ENCODE assay signal across 8 mouse cellular contexts in the genomic region with DNA sequence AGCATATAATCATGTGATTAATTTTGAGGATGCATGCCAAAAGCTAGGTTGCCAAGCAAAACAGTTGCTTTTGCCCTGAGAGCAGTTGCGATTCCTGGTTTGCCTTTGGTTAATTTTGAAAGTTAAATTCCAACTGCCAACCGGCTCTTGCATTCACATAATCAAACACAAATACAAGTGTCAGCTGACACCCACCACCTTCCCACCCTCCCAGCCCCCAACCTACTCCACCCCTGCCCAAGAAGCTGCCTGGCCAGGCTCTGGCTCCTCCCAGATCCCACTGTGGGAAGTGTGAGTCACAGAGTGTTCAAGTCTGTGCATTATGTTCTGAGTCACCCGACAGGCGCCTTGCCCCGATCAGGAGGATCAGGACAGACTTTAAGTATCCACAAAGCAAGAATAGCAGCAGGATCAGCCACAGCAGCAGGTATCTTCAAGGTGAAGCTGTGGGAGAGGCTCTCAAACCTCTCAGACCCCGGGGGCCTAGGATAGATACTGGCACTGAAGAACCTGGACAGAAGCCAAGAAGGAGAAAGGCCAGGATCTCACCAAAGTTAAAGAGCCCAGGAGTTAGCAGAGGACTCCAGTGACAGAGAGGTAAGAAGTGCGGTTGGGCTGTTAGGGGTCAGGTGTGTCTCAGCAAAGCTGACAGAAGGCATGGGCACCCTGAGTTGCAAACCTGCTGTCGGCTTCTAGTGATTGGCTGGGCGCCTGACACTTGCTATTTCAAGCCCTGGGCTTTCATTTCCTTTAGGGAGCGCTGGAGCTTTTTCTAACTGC. TPM values are rescaled to one million over a fixed set of nuclear protein-coding genes. Genes with fewer than 3 reads are reported as not detected.
DNase-seq lines count a peak whose midpoint lies in the region; ATAC-seq and TF ChIP-seq lines count a peak whose summit lies in the region.

A gene (plus strand): TSS at position 316 of the 780 bp plus-strand sequence.

- peak within 1 kb of the TSS; percentile 40 for H3K4me2 ChIP-seq in embryonic facial prominence, embryonic 15.5 days (replicated peaks)
- peak within 1 kb of the TSS; percentile 58 for H3K4me2 ChIP-seq in heart, embryonic 12.5 days
- H3K4me2 ChIP-seq in stomach, embryonic 16.5 days (ENCODE audit: low read depth, low read length) = peak within 1 kb of the TSS; percentile 43
- no peak within 1 kb of the TSS; the same call in 1 of the 2 replicates for H3K4me2 ChIP-seq in hindbrain, embryonic 14.5 days (replicated peaks)

- WGBS in embryonic facial prominence, embryonic 15.5 days = 35% methylated on average over 10 of the region's 10 CpGs
- 28% methylated on average over 10 of the region's 10 CpGs for WGBS in heart, embryonic 12.5 days
- WGBS in stomach, embryonic 16.5 days = 34% methylated on average over 10 of the region's 10 CpGs
- WGBS in hindbrain, embryonic 14.5 days = 70% methylated on average over 10 of the region's 10 CpGs

- peak; percentile 81 for DNase-seq in 416B (ENCODE audit: low read depth)
- peak; percentile 80 for DNase-seq in adrenal gland, adult 2 months
- peak; percentile 33 to 51 for DNase-seq in layer of hippocampus, adult 2 months (ENCODE audit: low spot score in 2 of 2)
- peak; percentile 65 for DNase-seq in lung, postnatal 25 days (ENCODE audit: low spot score)
- DNase-seq in hindbrain, embryonic 14.5 days (ENCODE audit: low spot score) = no peak

- H3K36me3 ChIP-seq in embryonic facial prominence, embryonic 15.5 days = no peaks in the 10 kb centered on the region
- no peaks in the 10 kb centered on the region for H3K36me3 ChIP-seq in heart, embryonic 12.5 days
- H3K36me3 ChIP-seq in stomach, embryonic 16.5 days (ENCODE audit: control insufficient read depth, insufficient read depth, low read length) = no peaks in the 10 kb centered on the region
- H3K36me3 ChIP-seq in hindbrain, embryonic 14.5 days (replicated peaks; ENCODE audit: control insufficient read depth, insufficient read depth) = no peaks in the 10 kb centered on the region

- no peak within 1 kb of the TSS for H3K9ac ChIP-seq in embryonic facial prominence, embryonic 15.5 days
- H3K9ac ChIP-seq in heart, embryonic 12.5 days = no peak within 1 kb of the TSS
- H3K9ac ChIP-seq in stomach, embryonic 16.5 days (ENCODE audit: low read length) = peak within 1 kb of the TSS; percentile 51; the same call in 1 of the 2 replicates
- no peak within 1 kb of the TSS for H3K9ac ChIP-seq in hindbrain, embryonic 14.5 days

- TF ChIP-seq CTCF in layer of hippocampus, adult 2 months (conservative IDR thresholded peaks at IDR 0.05) = no peak

- peak within 1 kb of the TSS; percentile 26 for H3K4me3 ChIP-seq in embryonic facial prominence, embryonic 15.5 days (replicated peaks)
- H3K4me3 ChIP-seq in heart, embryonic 12.5 days = peak within 1 kb of the TSS; percentile 18
- H3K4me3 ChIP-seq in layer of hippocampus, adult 2 months = peak within 1 kb of the TSS; percentile 40
- peak within 1 kb of the TSS; percentile 40 for H3K4me3 ChIP-seq in stomach, embryonic 16.5 days (replicated peaks; ENCODE audit: low read length)
- H3K4me3 ChIP-seq in hindbrain, embryonic 14.5 days (replicated peaks; ENCODE audit: low read length) = no peak within 1 kb of the TSS

- H3K27ac ChIP-seq in embryonic facial prominence, embryonic 15.5 days (replicated peaks) = peak within 1 kb of the TSS; percentile 83
- peak within 1 kb of the TSS; percentile 43 for H3K27ac ChIP-seq in heart, embryonic 12.5 days (ENCODE audit: poor library complexity, severe bottlenecking)
- peak within 1 kb of the TSS; percentile 76 for H3K27ac ChIP-seq in layer of hippocampus, adult 2 months
- peak within 1 kb of the TSS; percentile 90 for H3K27ac ChIP-seq in stomach, embryonic 16.5 days (ENCODE audit: low read length)
- H3K27ac ChIP-seq in hindbrain, embryonic 14.5 days = no peak within 1 kb of the TSS

- no peaks in the 10 kb centered on the region for H3K27me3 ChIP-seq in embryonic facial prominence, embryonic 15.5 days
- no peaks in the 10 kb centered on the region for H3K27me3 ChIP-seq in heart, embryonic 12.5 days (replicated peaks)
- no peaks in the 10 kb centered on the region for H3K27me3 ChIP-seq in stomach, embryonic 16.5 days (ENCODE audit: control insufficient read depth, insufficient read depth, low read length)
- no peaks in the 10 kb centered on the region for H3K27me3 ChIP-seq in hindbrain, embryonic 14.5 days (ENCODE audit: control insufficient read depth, insufficient read depth, low read length)

- ATAC-seq in embryonic facial prominence, embryonic 15.5 days (ENCODE audit: insufficient number of reproducible peaks, low FRiP score, low TSS enrichment, low read depth) = peak; percentile 70; the same call in 1 of the 2 replicates
- peak; percentile 88 for ATAC-seq in heart, embryonic 12.5 days (ENCODE audit: insufficient number of reproducible peaks, low FRiP score)
- peak; percentile 96 for ATAC-seq in stomach, embryonic 16.5 days (ENCODE audit: insufficient read depth, low FRiP score)
- no peak for ATAC-seq in hindbrain, embryonic 14.5 days (ENCODE audit: low FRiP score)

- H3K9me3 ChIP-seq in embryonic facial prominence, embryonic 15.5 days (replicated peaks) = no peaks in the 10 kb centered on the region
- no peaks in the 10 kb centered on the region for H3K9me3 ChIP-seq in heart, embryonic 12.5 days (replicated peaks)
- no peaks in the 10 kb centered on the region for H3K9me3 ChIP-seq in stomach, embryonic 16.5 days (replicated peaks; ENCODE audit: control insufficient read depth, low read length)
- H3K9me3 ChIP-seq in hindbrain, embryonic 14.5 days (ENCODE audit: control insufficient read depth, low read length) = no peaks in the 10 kb centered on the region

- H3K4me1 ChIP-seq in embryonic facial prominence, embryonic 15.5 days = no peaks in the 10 kb centered on the region
- H3K4me1 ChIP-seq in heart, embryonic 12.5 days (replicated peaks) = peaks cover 8% of the 10 kb centered on the region
- peaks cover 4% of the 10 kb centered on the region; the same call in 1 of the 2 replicates for H3K4me1 ChIP-seq in stomach, embryonic 16.5 days (ENCODE audit: control insufficient read depth, insufficient read depth, low read length)
- H3K4me1 ChIP-seq in hindbrain, embryonic 14.5 days (replicated peaks; ENCODE audit: control insufficient read depth, insufficient read depth, low read length) = no peaks in the 10 kb centered on the region

RNA-seq across cellular contexts. Expression of the gene that starts here (rescaled TPM):
- total RNA-seq in adrenal gland, adult 2 months (2021) = 1 to 10 TPM; 2.9 to 5.3 TPM
- polyA plus RNA-seq in adrenal gland, adult 2 months (2012; rRNA removed) = 0.35 and 0.48 TPM in 2 replicates
- polyA plus RNA-seq in embryonic facial prominence, embryonic 15.5 days (2015; fragmentation: Nextera tagmentation; extraction: Ambion mirVana) = 12.8 and 20.2 TPM in 2 replicates
- 1.3 and 2.1 TPM in 2 replicates for polyA plus RNA-seq in heart, embryonic 12.5 days (2016; fragmentation: Nextera tagmentation; extraction: Ambion mirVana)
- 1 to 10 TPM; 2.0 to 2.1 TPM for total RNA-seq in layer of hippocampus, adult 2 months (2021)
- 8.9 and 14.0 TPM in 2 replicates for polyA plus RNA-seq in stomach, embryonic 16.5 days (2015; fragmentation: Nextera tagmentation; extraction: Ambion mirVana)
- 0.41 and 0.67 TPM in 2 replicates for polyA plus RNA-seq in hindbrain, embryonic 14.5 days (2014; fragmentation: Nextera tagmentation; extraction: Ambion mirVana)
